Mouse (Mus musculus): ENCODE data around the gene Camk2b.
"Not testable (repeated sequence)": the region's sequence is repeated elsewhere in the genome, so short reads cannot be mapped to it uniquely, and the experiment has no call there.

Gene Camk2b

GRCm38 (mm10) chr11:5945096-5945495 is 121.1 kb downstream of the Camk2b start:
- DNase-seq (ENCODE audit: low spot score) = no peak

DNA sequence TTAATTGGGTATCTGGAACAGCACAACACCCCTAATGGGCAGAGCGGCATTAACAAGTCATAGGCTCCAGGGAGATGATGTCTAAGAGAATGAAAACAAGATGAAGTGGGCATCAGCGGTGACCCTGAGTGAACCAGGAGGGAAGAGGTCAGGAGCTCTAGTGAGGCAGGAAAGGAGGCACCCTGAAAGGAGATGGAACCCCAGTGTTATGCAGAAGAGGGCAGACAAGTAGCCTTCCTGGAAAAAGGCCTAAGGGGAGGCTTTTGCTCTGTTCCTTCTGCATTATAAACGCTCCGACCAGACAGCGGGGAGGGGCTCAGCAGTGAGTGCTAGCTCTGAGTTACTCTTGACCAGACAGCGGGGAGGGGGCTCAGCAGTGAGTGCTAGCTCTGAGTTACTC is 123.2 kb downstream of the Camk2b start:
- no peak for DNase-seq (ENCODE audit: low spot score)

GRCm38 (mm10) chr11:5934531-5934930 is 131.6 kb downstream of the Camk2b start:
- DNase-seq (ENCODE audit: low spot score) = not testable (repeated sequence)

- DNase-seq (ENCODE audit: low spot score) = not testable (repeated sequence)
Observed at GRCm38 (mm10) chr11:5931947-5932346, 134.2 kb downstream of the Camk2b start.

DNA sequence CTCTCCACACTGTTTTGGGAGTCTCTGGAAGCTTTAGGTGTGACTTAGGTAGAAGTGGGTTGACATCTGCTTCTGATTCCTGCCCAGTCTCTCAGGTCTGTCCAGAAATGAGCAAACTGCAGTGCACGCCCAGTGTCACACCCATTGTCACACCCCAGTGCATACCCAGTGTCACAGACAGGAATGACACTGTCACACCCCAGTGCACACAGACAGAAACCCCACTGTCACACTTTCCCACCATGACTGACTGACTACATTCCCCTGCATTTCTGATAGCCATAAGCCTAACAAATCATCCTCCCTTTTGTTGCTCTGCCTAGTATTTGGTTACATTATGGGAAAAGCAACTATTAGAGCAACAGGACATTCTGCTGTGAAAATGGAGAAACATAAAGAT is 135.6 kb downstream of the Camk2b start:
- no peak for DNase-seq (ENCODE audit: low spot score)

- no peak for DNase-seq (ENCODE audit: low spot score)
Observed at GRCm38 (mm10) chr11:5926696-5927220, 139.4 kb downstream of the Camk2b start.

DNA sequence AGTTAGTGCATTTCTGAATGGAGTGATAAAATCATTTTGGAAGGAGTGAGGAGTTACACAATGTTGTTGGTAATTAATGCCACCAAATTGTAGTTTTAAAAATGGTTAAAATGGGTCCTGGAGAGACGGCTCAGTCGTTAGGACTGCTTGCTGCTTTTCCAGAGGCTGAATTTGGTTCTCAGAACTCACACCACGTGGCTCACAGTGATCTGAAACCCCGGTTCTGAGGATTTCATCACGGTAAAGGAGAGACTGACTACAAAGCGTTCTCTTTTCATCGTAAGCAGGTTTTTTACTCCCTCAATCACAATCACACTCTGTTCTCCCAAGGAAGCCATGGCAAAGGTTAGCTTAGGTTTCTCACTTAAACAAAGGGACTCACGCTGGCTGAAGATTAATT is 141.5 kb downstream of the Camk2b start:
- no peak for DNase-seq (ENCODE audit: low spot score)

- no peak for DNase-seq (ENCODE audit: low spot score)
Observed at GRCm38 (mm10) chr11:5920323-5920960, 145.7 kb downstream of the Camk2b start.
